Mouse (Mus musculus): Measurements from ENCODE around the gene Olfr658. TPM values are rescaled to one million over a fixed set of nuclear protein-coding genes. Genes with fewer than 3 reads are reported as not detected.

Gene Olfr658
- not detected for total RNA-seq (2021)
- long read RNA-seq, experiment 1: 0 reads
- long read RNA-seq, experiment 2: 0 reads

DNA sequence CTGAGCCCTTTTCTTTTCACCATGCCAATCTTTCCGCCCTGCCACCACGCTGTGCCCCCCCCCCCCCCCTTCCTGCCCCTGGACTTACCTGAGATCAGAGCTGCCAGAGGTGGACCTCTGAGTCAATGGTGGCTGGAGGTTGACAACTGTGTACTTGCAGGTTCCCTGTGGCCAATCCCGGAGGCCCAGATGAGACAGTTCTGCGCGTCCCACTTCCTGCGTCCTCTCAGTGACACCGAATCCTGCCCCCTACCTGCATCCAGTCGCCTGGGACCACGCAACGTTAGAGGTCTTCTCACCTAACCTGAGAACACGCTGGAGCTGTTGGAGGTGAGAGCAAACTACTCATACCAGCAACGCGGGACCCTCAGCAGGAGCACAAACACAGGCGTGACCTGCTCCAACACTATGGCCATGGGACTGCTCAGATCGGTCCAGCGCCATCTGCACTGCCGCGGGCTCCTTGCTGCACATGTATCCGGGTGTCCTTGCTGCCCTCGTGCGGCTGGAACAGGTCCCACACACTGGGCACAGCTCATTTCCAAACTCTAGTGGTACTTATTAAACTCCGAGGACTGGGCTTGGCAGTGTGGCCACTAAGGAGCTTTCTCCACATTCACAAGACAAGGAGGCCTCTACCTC, at the start of gene Olfr658:
TSS of gene Olfr658 (minus strand) at position 465 of the 642 bp plus-strand sequence.
- intact Hi-C loops (cut with DNase I): no loop called here
- Histone ChIP-seq H3K27ac (no peak within 1 kb of the TSS), H3K4me3 (no peak within 1 kb of the TSS)
- TF ChIP-seq CTCF (IDR thresholded peaks at IDR 0.05): no peak
- peak; percentile 17 for DNase-seq

DNA sequence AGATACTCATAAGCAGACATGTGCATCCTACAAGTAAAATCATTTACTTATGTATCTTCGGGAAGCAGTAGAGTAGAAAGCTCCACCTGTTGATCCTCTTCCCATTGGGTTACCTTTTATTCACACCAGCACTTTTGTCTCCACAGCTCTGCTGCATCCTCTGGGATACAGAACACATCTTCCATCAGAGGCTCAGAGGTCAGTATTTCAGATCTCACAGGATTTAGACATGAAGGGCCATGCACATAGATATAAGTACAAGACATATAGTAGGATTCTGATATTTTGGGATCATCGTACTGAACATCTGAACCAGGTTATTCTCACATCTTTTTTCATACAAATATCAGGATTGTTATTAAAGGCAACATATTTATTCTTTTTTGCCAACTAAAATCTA, 39.1 kb upstream of the Olfr658 start, which contains the start of gene Olfr661:
TSS of gene Olfr661 (plus strand) at position 301 of the 400 bp plus-strand sequence.
- DNase-seq: no peak
- no peak within 1 kb of the TSS for H3K27ac ChIP-seq
- no peak within 1 kb of the TSS for H3K4me3 ChIP-seq
- no peak for TF ChIP-seq CTCF (IDR thresholded peaks at IDR 0.05)
- intact Hi-C loops (cut with DNase I): no loop called here

DNA sequence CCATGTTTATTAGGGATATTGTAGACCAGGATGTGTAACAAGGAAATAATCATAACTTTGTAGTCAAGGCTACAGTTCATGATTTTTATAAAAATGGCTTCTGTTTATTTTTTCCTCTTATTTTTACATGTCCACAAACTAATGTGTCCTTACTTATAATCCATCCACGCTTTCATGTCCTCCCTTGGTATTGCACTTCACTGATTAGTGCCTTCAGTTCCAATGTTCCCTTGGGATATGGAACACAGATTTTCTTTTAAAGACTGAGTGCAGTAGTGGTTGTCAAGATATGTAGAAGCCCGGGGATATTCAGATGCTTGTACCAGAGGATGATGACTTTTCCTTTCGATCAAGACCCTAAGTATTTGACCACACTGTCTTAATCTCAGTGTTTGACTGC, 19.3 kb upstream of the Olfr658 start, which contains the start of gene Olfr659:
TSS of gene Olfr659 (plus strand) at position 301 of the 400 bp plus-strand sequence.
- Histone ChIP-seq H3K27ac (no peak within 1 kb of the TSS), H3K4me3 (no peak within 1 kb of the TSS)
- no peak for DNase-seq
- intact Hi-C loops (cut with DNase I): no loop called here
- TF ChIP-seq CTCF (IDR thresholded peaks at IDR 0.05): no peak

DNA sequence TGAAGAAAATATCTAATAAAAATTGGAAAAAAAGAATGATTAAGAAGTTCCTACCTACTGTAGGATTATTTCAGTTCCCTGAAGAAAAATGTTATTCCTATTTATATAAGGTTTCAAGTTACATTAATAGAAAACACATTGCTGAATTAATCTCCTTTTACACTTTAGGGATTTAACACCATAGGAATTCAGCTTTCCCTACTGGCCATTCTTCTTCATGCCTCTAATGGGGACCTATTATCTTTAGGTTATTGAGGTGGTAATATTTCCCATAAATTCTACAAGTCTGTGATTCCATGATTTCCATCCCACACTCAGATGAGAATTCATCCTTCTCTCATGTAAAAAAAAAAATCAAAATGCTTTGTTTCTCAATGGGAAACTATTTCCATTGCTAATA, 22.6 kb downstream of the Olfr658 start, which contains the start of gene Olfr657:
TSS of gene Olfr657 (plus strand) at position 301 of the 400 bp plus-strand sequence.
- no peak within 1 kb of the TSS for H3K27ac ChIP-seq
- intact Hi-C loops (cut with DNase I): no loop called here
- H3K4me3 ChIP-seq: no peak within 1 kb of the TSS
- TF ChIP-seq CTCF (IDR thresholded peaks at IDR 0.05): no peak
- no peak for DNase-seq

DNA sequence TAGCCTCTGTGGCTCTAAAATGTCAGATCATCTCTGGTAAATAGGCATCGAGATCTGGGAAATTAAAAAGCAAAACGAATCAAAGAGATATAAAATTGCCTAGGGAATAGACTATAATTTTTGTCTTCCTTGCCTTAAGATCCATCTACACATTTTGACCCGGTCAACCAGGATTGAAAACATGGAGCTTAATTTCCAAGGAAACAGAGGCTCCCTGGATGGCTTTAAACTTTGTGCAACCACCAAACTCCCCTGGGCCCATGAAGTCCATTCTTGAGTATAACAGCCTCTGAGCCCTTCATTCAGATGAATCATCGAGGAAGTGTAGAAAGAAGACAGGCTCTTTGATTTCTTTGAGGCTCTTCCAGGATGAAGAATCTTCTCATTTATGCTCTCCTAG, 33.5 kb downstream of the Olfr658 start, which contains the start of gene Olfr656:
TSS of gene Olfr656 (plus strand) at position 301 of the 400 bp plus-strand sequence.
- intact Hi-C loops (cut with DNase I): no loop called here
- TF ChIP-seq CTCF (IDR thresholded peaks at IDR 0.05): no peak
- Histone ChIP-seq H3K4me3 (no peak within 1 kb of the TSS), H3K27ac (no peak within 1 kb of the TSS)
- no peak for DNase-seq

DNA sequence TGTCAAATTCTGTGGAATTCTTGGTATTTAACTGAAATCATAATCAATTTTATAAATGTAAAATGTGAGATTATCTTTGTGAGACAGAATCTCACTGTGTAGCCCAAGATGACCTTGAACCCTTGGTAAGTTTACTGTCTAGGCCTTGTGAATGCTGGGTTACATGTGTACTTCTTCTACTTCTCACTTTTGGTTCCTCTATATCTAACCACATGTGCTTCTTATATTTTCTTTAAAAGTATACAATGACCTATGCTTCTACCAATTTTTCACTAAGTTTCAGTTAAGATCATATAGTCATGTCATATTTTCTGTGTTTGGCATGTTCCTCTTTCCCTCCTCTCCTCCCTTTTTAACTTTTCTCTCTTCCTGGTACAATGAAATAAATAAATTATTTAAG, 42.4 kb downstream of the Olfr658 start:
- intact Hi-C loops (cut with DNase I): no loop called here
- no peak overlapping the region for H3K27ac ChIP-seq
- no peak overlapping the region for H3K4me3 ChIP-seq
- no peak for TF ChIP-seq CTCF (IDR thresholded peaks at IDR 0.05)
- no peak for DNase-seq

DNA sequence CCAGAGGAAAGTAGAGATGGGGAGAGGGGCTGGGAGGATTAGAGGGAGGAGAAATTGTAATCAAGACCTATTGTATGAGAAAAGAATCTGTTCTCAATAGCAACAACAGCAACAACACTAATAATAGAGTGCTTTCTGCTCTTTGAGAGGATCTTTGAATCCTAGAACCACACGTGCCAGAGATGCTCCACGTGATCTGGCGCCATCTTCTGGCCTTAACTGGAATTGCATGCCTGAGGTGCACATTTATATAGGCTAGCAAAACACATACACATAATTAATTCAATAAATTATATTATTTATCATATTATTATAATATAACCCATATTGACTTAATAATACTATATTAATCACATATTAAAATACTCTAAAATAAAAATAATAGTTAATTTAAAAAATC, 43.9 kb downstream of the Olfr658 start:
- Histone ChIP-seq H3K27ac (no peak overlapping the region), H3K4me3 (no peak overlapping the region)
- intact Hi-C loops (cut with DNase I): no loop called here
- TF ChIP-seq CTCF (IDR thresholded peaks at IDR 0.05): peak; percentile 61
- peak; percentile 19 for DNase-seq

DNA sequence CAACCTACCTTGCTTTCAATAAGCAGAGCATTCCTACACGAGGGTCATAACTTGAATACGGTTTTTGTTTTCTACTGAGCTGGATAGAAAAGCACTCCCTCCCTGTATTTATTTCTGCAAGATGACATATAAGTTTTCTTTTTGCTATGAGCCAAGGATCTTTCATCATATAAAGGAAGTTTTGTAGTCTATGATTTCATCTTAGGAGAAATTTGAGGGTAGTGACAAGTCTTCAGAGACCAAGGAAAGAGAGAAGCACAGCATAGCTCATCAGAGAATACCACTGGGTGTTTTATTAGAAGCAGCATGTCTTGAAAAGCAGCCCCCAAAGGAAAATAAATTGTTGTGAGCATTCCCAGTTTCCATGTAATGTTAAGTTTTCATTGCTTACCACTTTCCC, 45.4 kb downstream of the Olfr658 start, which contains the start of gene Olfr655:
TSS of gene Olfr655 (minus strand) at position 101 of the 400 bp plus-strand sequence.
- intact Hi-C loops (cut with DNase I): no loop called here
- TF ChIP-seq CTCF (IDR thresholded peaks at IDR 0.05): no peak
- DNase-seq: no peak
- Histone ChIP-seq H3K27ac (no peak within 1 kb of the TSS), H3K4me3 (no peak within 1 kb of the TSS)

Other genes with a start within 250 kb of the Olfr658 start
- under 1 TPM in 1 of 2 experiments, not detected in 1; 0.25 TPM for gene Trim30c, start 246.5 kb downstream of the Olfr658 start, total RNA-seq (2021)
- gene Trim30a, start 182.1 kb downstream of the Olfr658 start, total RNA-seq (2021): 1 to 10 TPM in 1 of 2 experiments, under 1 TPM in 1; 0.64 to 1.5 TPM
- gene Trim30d, start 139.5 kb downstream of the Olfr658 start, total RNA-seq (2021): under 1 TPM; 0.33 to 0.56 TPM
- gene Olfr651, start 97.2 kb downstream of the Olfr658 start, total RNA-seq (2021): not detected
- not detected for gene Olfr652, start 86.4 kb downstream of the Olfr658 start, total RNA-seq (2021)
- not detected for gene Olfr653, start 70.0 kb downstream of the Olfr658 start, total RNA-seq (2021)
- gene Olfr654, start 60.3 kb downstream of the Olfr658 start, total RNA-seq (2021): not detected
- gene Olfr655, start 45.5 kb downstream of the Olfr658 start, total RNA-seq (2021): not detected
- not detected for gene Olfr656, start 33.4 kb downstream of the Olfr658 start, total RNA-seq (2021)
- not detected for gene Olfr657, start 22.5 kb downstream of the Olfr658 start, total RNA-seq (2021)
- not detected for gene Olfr659, start 19.4 kb upstream of the Olfr658 start, total RNA-seq (2021)
- not detected for gene Olfr661, start 39.2 kb upstream of the Olfr658 start, total RNA-seq (2021)
- not detected for gene Usp17le, start 130.2 kb upstream of the Olfr658 start, total RNA-seq (2021)
- not detected for gene Usp17lb, start 195.3 kb upstream of the Olfr658 start, total RNA-seq (2021)
- not detected for gene Usp17la, start 209.7 kb upstream of the Olfr658 start, total RNA-seq (2021)
- not detected for gene Olfr665, start 230.7 kb upstream of the Olfr658 start, total RNA-seq (2021)
- not detected for gene Olfr666, start 248.6 kb upstream of the Olfr658 start, total RNA-seq (2021)

Measured in gastrocnemius, adult 2 months (tissue).